Comparison of ENCODE assay signal across 23 mouse cellular contexts in the genomic region with DNA sequence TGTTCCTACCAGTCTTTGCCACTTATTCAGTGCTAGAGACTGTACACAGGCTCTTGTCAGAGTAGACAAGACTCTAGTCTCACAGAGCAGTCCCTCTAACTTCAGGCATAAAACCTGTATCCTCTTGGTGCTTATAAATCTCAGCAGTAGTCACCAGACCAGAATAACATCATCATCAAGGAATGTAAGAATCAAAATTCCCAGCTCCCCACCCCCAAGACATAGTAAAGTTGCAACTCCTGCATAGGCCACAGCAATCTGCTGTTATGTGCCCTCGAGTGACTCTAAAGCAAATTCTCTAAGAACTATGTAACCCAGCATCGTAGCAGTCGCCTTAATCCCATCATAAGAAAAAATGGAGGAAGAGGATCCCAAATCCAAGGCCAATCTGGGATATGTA. TPM values are rescaled to one million over a fixed set of nuclear protein-coding genes. Genes with fewer than 3 reads are reported as not detected.
"Had no signal": no experiment of that assay in that cellular context is flagged by ENCODE, and none has a peak within 500 bp of the region (broad histone marks: within the 10 kb centered on the region; RNA-seq: fewer than 3 reads in every experiment).

No protein-coding gene starts in this region.

- H3K9me3 ChIP-seq: midbrain, embryonic 10.5 days; midbrain, embryonic 12.5 days; neural tube, embryonic 13.5 days; neural tube, embryonic 15.5 days; stomach, embryonic 15.5 days had no signal

- H3K4me1 ChIP-seq: midbrain, embryonic 10.5 days; midbrain, embryonic 12.5 days; neural tube, embryonic 13.5 days; neural tube, embryonic 15.5 days; stomach, embryonic 15.5 days had no signal

- DNase-seq: lung, adult 18-20 months; lung, embryonic 14.5 days; lung, postnatal 10 days; lung, postnatal 4 days; midbrain, embryonic 14.5 days; retina, postnatal 1 day; right cerebral cortex, adult 18-20 months; right cerebral cortex, postnatal 25 days; right cerebral cortex, postnatal 4 days; spleen, adult 18-20 months; thymus, adult 2 months; thymus, postnatal 25 days; thymus, postnatal 4 days had no signal

- H3K9ac ChIP-seq: lung, embryonic 14.5 days; midbrain, embryonic 12.5 days; neural tube, embryonic 13.5 days; neural tube, embryonic 15.5 days; stomach, embryonic 15.5 days had no signal

- H3K27ac ChIP-seq: midbrain, embryonic 10.5 days; midbrain, embryonic 12.5 days; neural tube, embryonic 13.5 days; neural tube, embryonic 15.5 days; stomach, embryonic 15.5 days; stomach, postnatal 0 days had no signal

- ATAC-seq: midbrain, embryonic 16.5 days had no signal

- H3K4me2 ChIP-seq: lung, embryonic 14.5 days; midbrain, embryonic 12.5 days; neural tube, embryonic 13.5 days; neural tube, embryonic 15.5 days; stomach, embryonic 15.5 days had no signal

- H3K27me3 ChIP-seq: midbrain, embryonic 12.5 days; neural tube, embryonic 13.5 days; neural tube, embryonic 15.5 days; stomach, embryonic 15.5 days had no signal

- H3K4me3 ChIP-seq: midbrain, embryonic 10.5 days; midbrain, embryonic 12.5 days; myocyte; neural tube, embryonic 13.5 days; neural tube, embryonic 15.5 days; stomach, embryonic 15.5 days had no signal

RNA-seq across cellular contexts. Expression of a gene that starts 45.9 kb away (rescaled TPM):
- total RNA-seq: megakaryocyte, adult 5-6 weeks; megakaryocyte-erythroid progenitor cell, adult 5-6 weeks had no signal
